In genomic region chr15:102999955-103000354, GRCm38 (mm10) we compare ENCODE assay signal across 10 mouse cellular contexts. TPM values are rescaled to one million over a fixed set of nuclear protein-coding genes. Genes with fewer than 3 reads are reported as not detected.
DNase-seq lines count a peak whose midpoint lies in the region; ATAC-seq and TF ChIP-seq lines count a peak whose summit lies in the region.
"Had no signal": no experiment of that assay in that cellular context is flagged by ENCODE, and none has a peak within 500 bp of the region (broad histone marks: within the 10 kb centered on the region; RNA-seq: fewer than 3 reads in every experiment).

No protein-coding gene starts in this region.

- no peak overlapping the region for H3K4me3 ChIP-seq in lung, postnatal 0 days (ENCODE audit: low read depth, low read length)
- peak overlapping the region; percentile 63 for H3K4me3 ChIP-seq in kidney, embryonic 16.5 days (ENCODE audit: low read length)
- H3K4me3 ChIP-seq in small intestine, adult 2 months (ENCODE audit: low read depth, low read length), result peak overlapping the region; percentile 57
- H3K4me3 ChIP-seq in midbrain, embryonic 10.5 days, result no peak overlapping the region
- H3K4me3 ChIP-seq in thymus, adult 2 months (ENCODE audit: control insufficient read depth, insufficient read depth, low read length), result no peak overlapping the region

- no peak for TF ChIP-seq EP300 in lung, postnatal 0 days (IDR thresholded peaks at IDR 0.05)

- no peak for TF ChIP-seq CTCF in lung, postnatal 0 days (IDR thresholded peaks at IDR 0.05)
- no peak for TF ChIP-seq CTCF in small intestine, adult 2 months (IDR thresholded peaks at IDR 0.05; ENCODE audit: extremely low read depth, insufficient read length, insufficient replicate concordance, low read depth, low read length)
- no peak for TF ChIP-seq CTCF in thymus, adult 2 months (IDR thresholded peaks at IDR 0.05; ENCODE audit: borderline replicate concordance, control insufficient read depth, extremely low read depth, insufficient read depth, low read length, poor library complexity)

- no peaks in the 10 kb centered on the region for H3K9me3 ChIP-seq in lung, postnatal 0 days (ENCODE audit: low read length)
- H3K9me3 ChIP-seq in kidney, embryonic 16.5 days (ENCODE audit: low read length), result no peaks in the 10 kb centered on the region
- H3K9me3 ChIP-seq in midbrain, embryonic 10.5 days (replicated peaks), result no peaks in the 10 kb centered on the region

- TF ChIP-seq POLR2A in small intestine, adult 2 months (IDR thresholded peaks at IDR 0.05; ENCODE audit: low read depth, low read length), result no peak
- no peak for TF ChIP-seq POLR2A in thymus, adult 2 months (IDR thresholded peaks at IDR 0.05; ENCODE audit: control insufficient read depth, extremely low read depth, insufficient read depth, low read length, poor library complexity)

- H3K36me3 ChIP-seq in lung, postnatal 0 days (ENCODE audit: insufficient read depth, low read length), result no peaks in the 10 kb centered on the region
- no peaks in the 10 kb centered on the region for H3K36me3 ChIP-seq in kidney, embryonic 16.5 days (ENCODE audit: insufficient read depth, low read length)
- H3K36me3 ChIP-seq in small intestine, adult 2 months (ENCODE audit: control insufficient read depth, insufficient read depth, low read length), result no peaks in the 10 kb centered on the region
- no peaks in the 10 kb centered on the region for H3K36me3 ChIP-seq in midbrain, embryonic 10.5 days
- no peaks in the 10 kb centered on the region for H3K36me3 ChIP-seq in thymus, adult 2 months (ENCODE audit: control insufficient read depth, insufficient read depth, low read length)

- no peaks in the 10 kb centered on the region for H3K4me1 ChIP-seq in lung, postnatal 0 days (ENCODE audit: insufficient read depth, low read depth, low read length)
- H3K4me1 ChIP-seq in kidney, embryonic 16.5 days (ENCODE audit: insufficient read depth, low read length), result peaks cover 64% of the 10 kb centered on the region
- H3K4me1 ChIP-seq in small intestine, adult 2 months (ENCODE audit: control insufficient read depth, insufficient read depth, insufficient read length, low read length), result peaks cover 3% of the 10 kb centered on the region; the same call in 1 of the 2 replicates
- H3K4me1 ChIP-seq in midbrain, embryonic 10.5 days, result peaks cover 14% of the 10 kb centered on the region
- H3K4me1 ChIP-seq in thymus, adult 2 months (replicated peaks; ENCODE audit: control insufficient read depth, insufficient read depth, low read length), result no peaks in the 10 kb centered on the region; the same call in 1 of the 2 replicates

- 5% methylated on average over 11 of the region's 11 CpGs for WGBS in lung, postnatal 0 days
- under 1% methylated on average over 11 of the region's 11 CpGs for WGBS in kidney, embryonic 16.5 days
- WGBS in small intestine, adult 2 months, result 18% methylated on average over 11 of the region's 11 CpGs
- 1% methylated on average over 11 of the region's 11 CpGs for WGBS in midbrain, embryonic 10.5 days
- 33% methylated on average over 11 of the region's 11 CpGs for WGBS in thymus, adult 2 months

- H3K9ac ChIP-seq in lung, postnatal 0 days (replicated peaks; ENCODE audit: low read depth), result no peak overlapping the region
- H3K9ac ChIP-seq in kidney, embryonic 16.5 days (replicated peaks; ENCODE audit: low read length), result peak overlapping the region; percentile 90
- H3K9ac ChIP-seq: hindbrain, embryonic 14.5 days had no signal

- peak overlapping the region; percentile 68; the same call in 1 of the 2 replicates for H3K4me2 ChIP-seq in lung, postnatal 0 days (replicated peaks; ENCODE audit: low read depth, low read length)
- H3K4me2 ChIP-seq in kidney, embryonic 16.5 days (replicated peaks; ENCODE audit: low read depth, low read length), result peak overlapping the region; percentile 71

- H3K27me3 ChIP-seq in lung, postnatal 0 days (replicated peaks; ENCODE audit: insufficient read depth, low read length), result peaks cover 90% of the 10 kb centered on the region
- H3K27me3 ChIP-seq in kidney, embryonic 16.5 days (ENCODE audit: insufficient read depth, low read length), result peaks cover 41% of the 10 kb centered on the region
- H3K27me3 ChIP-seq in small intestine, adult 2 months (ENCODE audit: control insufficient read depth, insufficient read depth, low read length), result peaks cover 71% of the 10 kb centered on the region
- H3K27me3 ChIP-seq in midbrain, embryonic 10.5 days (ENCODE audit: low read depth, poor library complexity, severe bottlenecking), result peaks cover 100% of the 10 kb centered on the region
- peaks cover 57% of the 10 kb centered on the region for H3K27me3 ChIP-seq in thymus, adult 2 months (ENCODE audit: control insufficient read depth, insufficient read depth, low read length)

- ATAC-seq in lung, postnatal 0 days, result no peak
- ATAC-seq in kidney, embryonic 16.5 days (ENCODE audit: low FRiP score, low TSS enrichment), result peak; percentile 22; the same call in 1 of the 2 replicates

- no peak overlapping the region for H3K27ac ChIP-seq in lung, postnatal 0 days (ENCODE audit: low read length)
- H3K27ac ChIP-seq in kidney, embryonic 16.5 days (ENCODE audit: low read length), result peak overlapping the region; percentile 97
- H3K27ac ChIP-seq in small intestine, adult 2 months (ENCODE audit: insufficient read depth, low read depth, low read length), result peak overlapping the region; percentile 25
- H3K27ac ChIP-seq in midbrain, embryonic 10.5 days (replicated peaks), result no peak overlapping the region
- no peak overlapping the region for H3K27ac ChIP-seq in thymus, adult 2 months (ENCODE audit: control insufficient read depth, insufficient read depth, low read length)
- H3K27ac ChIP-seq: hindbrain, embryonic 14.5 days had no signal

- peak; percentile 33 for DNase-seq in gastrocnemius, postnatal 25 days
- no peak for DNase-seq in gastrocnemius, postnatal 4 days (ENCODE audit: low spot score in 2 of 2)
- no peak for DNase-seq in lung, postnatal 0 days (ENCODE audit: low spot score)
- DNase-seq in lung, postnatal 10 days, result no peak
- DNase-seq in midbrain, embryonic 10.5 days (ENCODE audit: low spot score), result no peak
- no peak for DNase-seq in thymus, adult 2 months
- DNase-seq: left cerebral cortex, postnatal 4 days had no signal

RNA-seq across cellular contexts. Expression of gene Hoxc6, which starts 1.9 kb away (rescaled TPM):
- total RNA-seq in gastrocnemius, postnatal 25 days (2021), result 1 to 10 TPM; 5.3 to 8.1 TPM
- 10 to 100 TPM; 12.7 to 12.8 TPM for total RNA-seq in gastrocnemius, postnatal 4 days (2021)
- polyA plus RNA-seq in lung, postnatal 0 days (2015; fragmentation: Nextera tagmentation; extraction: Ambion mirVana), result not detected in 2 replicates
- 7.6 and 11.0 TPM in 2 replicates for polyA plus RNA-seq in kidney, embryonic 16.5 days (2015; fragmentation: Nextera tagmentation; extraction: Ambion mirVana)
- polyA plus RNA-seq in small intestine, adult 2 months (2012; rRNA removed), result 0.05 and 5.0 TPM in 2 replicates
- not detected in 2 replicates for polyA plus RNA-seq in midbrain, embryonic 10.5 days (2016; fragmentation: Nextera tagmentation; extraction: Ambion mirVana)
- 0.23 and 0.43 TPM in 2 replicates for polyA plus RNA-seq in thymus, adult 2 months (2012; rRNA removed)
- total RNA-seq: left cerebral cortex, postnatal 4 days had no signal

RNA-seq across cellular contexts. Expression of gene Hoxc8, which starts 9.5 kb away (rescaled TPM):
- total RNA-seq in gastrocnemius, postnatal 25 days (2021), result 1 to 10 TPM; 1.3 to 1.6 TPM
- 1 to 10 TPM; 3.2 to 3.3 TPM for total RNA-seq in gastrocnemius, postnatal 4 days (2021)
- not detected in 2 replicates for polyA plus RNA-seq in lung, postnatal 0 days (2015; fragmentation: Nextera tagmentation; extraction: Ambion mirVana)
- 6.6 and 9.2 TPM in 2 replicates for polyA plus RNA-seq in kidney, embryonic 16.5 days (2015; fragmentation: Nextera tagmentation; extraction: Ambion mirVana)
- 1.8 TPM in 1 of 2 replicates, not detected in the other for polyA plus RNA-seq in small intestine, adult 2 months (2012; rRNA removed)
- polyA plus RNA-seq in midbrain, embryonic 10.5 days (2016; fragmentation: Nextera tagmentation; extraction: Ambion mirVana), result not detected in 2 replicates
- polyA plus RNA-seq in thymus, adult 2 months (2012; rRNA removed), result 0.07 and 0.08 TPM in 2 replicates
- total RNA-seq: left cerebral cortex, postnatal 4 days had no signal

RNA-seq across cellular contexts. Expression of gene Hoxc4, which starts 18.8 kb away (rescaled TPM):
- total RNA-seq in gastrocnemius, postnatal 25 days (2021), result 1 to 10 TPM; 3.8 to 4.1 TPM
- 1 to 10 TPM; 6.9 to 8.2 TPM for total RNA-seq in gastrocnemius, postnatal 4 days (2021)
- polyA plus RNA-seq in lung, postnatal 0 days (2015; fragmentation: Nextera tagmentation; extraction: Ambion mirVana), result 0.21 and 0.23 TPM in 2 replicates
- 6.9 and 8.6 TPM in 2 replicates for polyA plus RNA-seq in kidney, embryonic 16.5 days (2015; fragmentation: Nextera tagmentation; extraction: Ambion mirVana)
- polyA plus RNA-seq in small intestine, adult 2 months (2012; rRNA removed), result 0.38 and 2.1 TPM in 2 replicates
- not detected in 2 replicates for polyA plus RNA-seq in midbrain, embryonic 10.5 days (2016; fragmentation: Nextera tagmentation; extraction: Ambion mirVana)
- 0.19 and 0.22 TPM in 2 replicates for polyA plus RNA-seq in thymus, adult 2 months (2012; rRNA removed)
- total RNA-seq: left cerebral cortex, postnatal 4 days had no signal

RNA-seq across cellular contexts. Expression of gene Hoxc9, which starts 23.7 kb away (rescaled TPM):
- total RNA-seq in gastrocnemius, postnatal 25 days (2021), result 1 to 10 TPM; 4.6 to 6.5 TPM
- total RNA-seq in gastrocnemius, postnatal 4 days (2021), result 1 to 10 TPM; 8.4 to 8.6 TPM
- polyA plus RNA-seq in lung, postnatal 0 days (2015; fragmentation: Nextera tagmentation; extraction: Ambion mirVana), result not detected in 2 replicates
- 7.4 and 9.2 TPM in 2 replicates for polyA plus RNA-seq in kidney, embryonic 16.5 days (2015; fragmentation: Nextera tagmentation; extraction: Ambion mirVana)
- polyA plus RNA-seq in small intestine, adult 2 months (2012; rRNA removed), result 0.22 TPM in 1 of 2 replicates, not detected in the other
- not detected in 2 replicates for polyA plus RNA-seq in midbrain, embryonic 10.5 days (2016; fragmentation: Nextera tagmentation; extraction: Ambion mirVana)
- polyA plus RNA-seq in thymus, adult 2 months (2012; rRNA removed), result 0.05 and 0.14 TPM in 2 replicates
- total RNA-seq: left cerebral cortex, postnatal 4 days had no signal

RNA-seq across cellular contexts. Expression of gene Hoxc5, which starts 32.7 kb away (rescaled TPM):
- 1 to 10 TPM; 1.6 to 1.8 TPM for total RNA-seq in gastrocnemius, postnatal 25 days (2021)
- 1 to 10 TPM; 4.1 to 5.0 TPM for total RNA-seq in gastrocnemius, postnatal 4 days (2021)
- polyA plus RNA-seq in lung, postnatal 0 days (2015; fragmentation: Nextera tagmentation; extraction: Ambion mirVana), result 0.23 TPM in 1 of 2 replicates, not detected in the other
- polyA plus RNA-seq in kidney, embryonic 16.5 days (2015; fragmentation: Nextera tagmentation; extraction: Ambion mirVana), result 4.3 and 5.9 TPM in 2 replicates
- 0.28 and 1.7 TPM in 2 replicates for polyA plus RNA-seq in small intestine, adult 2 months (2012; rRNA removed)
- 0.04 and 0.06 TPM in 2 replicates for polyA plus RNA-seq in midbrain, embryonic 10.5 days (2016; fragmentation: Nextera tagmentation; extraction: Ambion mirVana)
- polyA plus RNA-seq in thymus, adult 2 months (2012; rRNA removed), result 0.15 and 0.32 TPM in 2 replicates
- total RNA-seq: left cerebral cortex, postnatal 4 days had no signal

Comparison
In these comparisons a context has a peak if more than half of its experiments do, and no peak if none do; other contexts are left out.
1. H3K27ac ChIP-seq: peak in kidney, embryonic 16.5 days (single experiment) and small intestine, adult 2 months (single experiment); none in lung, postnatal 0 days (single experiment), midbrain, embryonic 10.5 days (single experiment) and thymus, adult 2 months (single experiment).
2. H3K4me3 ChIP-seq: peak in kidney, embryonic 16.5 days (single experiment) and small intestine, adult 2 months (single experiment); none in lung, postnatal 0 days (single experiment), midbrain, embryonic 10.5 days (single experiment) and thymus, adult 2 months (single experiment).